Mouse (Mus musculus): Measurements from ENCODE around the gene Prune2. TPM values are rescaled to one million over a fixed set of nuclear protein-coding genes. Genes with fewer than 3 reads are reported as not detected.

The Prune2 gene
- total and polyA plus RNA-seq, 3 experiments, result not detected

DNA sequence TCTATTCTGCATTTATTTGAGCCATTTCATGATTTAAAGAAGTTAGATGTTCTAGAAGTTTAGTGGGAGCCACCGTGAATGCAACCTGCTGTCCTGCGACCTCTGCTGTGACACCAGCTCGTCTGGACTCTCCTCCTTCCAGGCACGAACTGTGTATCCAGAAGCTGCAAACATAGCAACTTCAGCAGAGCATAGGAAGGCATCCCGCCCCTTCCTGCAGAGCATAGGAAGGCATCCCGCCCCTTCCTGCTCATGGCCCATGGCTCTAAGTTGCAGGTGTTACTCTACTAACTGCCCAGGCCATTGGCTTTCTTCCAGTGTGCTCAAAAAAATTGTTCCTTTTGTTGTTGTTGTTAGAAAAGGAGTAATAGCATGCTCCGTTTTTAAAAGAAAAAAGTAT lies 294.9 kb downstream of the Prune2 start:
- Histone ChIP-seq H3K27me3 (ENCODE audit: control insufficient read depth in 1 of 2, insufficient read depth in 2 of 2, low read length in 2 of 2) (no peaks in the 10 kb centered on the region), H3K9me3 (replicated peaks; ENCODE audit: insufficient read depth, low read length) (no peaks in the 10 kb centered on the region), H3K79me2 (ENCODE audit: control insufficient read depth, insufficient read depth, low read length, poor library complexity) (no peaks in the 10 kb centered on the region), H3K4me1 (ENCODE audit: control insufficient read depth in 1 of 2, insufficient read depth in 2 of 2, low read length in 2 of 2) (no peaks in the 10 kb centered on the region), H3K36me3 (ENCODE audit: control insufficient read depth in 1 of 2, insufficient read depth in 2 of 2, low read length in 2 of 2) (no peaks in the 10 kb centered on the region), H3K27ac (ENCODE audit: control insufficient read depth, low read depth, low read length) (no peak overlapping the region), H3K4me3 (ENCODE audit: control insufficient read depth in 1 of 2, insufficient read depth in 1 of 2, low read depth in 2 of 2, low read length in 2 of 2) (no peak overlapping the region), H3K9ac (ENCODE audit: control insufficient read depth, low read depth, low read length, poor library complexity, severe bottlenecking) (no peak overlapping the region)
- no peak for DNase-seq (ENCODE audit: low read depth, low spot score)
- TF ChIP-seq CHD2 (IDR thresholded peaks at IDR 0.05; ENCODE audit: low read length), result no peak
- TF ChIP-seq SMC3 (IDR thresholded peaks at IDR 0.05; ENCODE audit: low read depth, low read length), result no peak
- no peak for TF ChIP-seq ZNF384 (IDR thresholded peaks at IDR 0.05; ENCODE audit: low read depth, low read length)
- TF ChIP-seq MAX (IDR thresholded peaks at IDR 0.05; ENCODE audit: low read length), result no peak
- TF ChIP-seq ZMIZ1 (IDR thresholded peaks at IDR 0.05; ENCODE audit: low read depth, low read length), result no peak
- no peak for TF ChIP-seq MYC (IDR thresholded peaks at IDR 0.05; ENCODE audit: low read depth, low read length)

DNA sequence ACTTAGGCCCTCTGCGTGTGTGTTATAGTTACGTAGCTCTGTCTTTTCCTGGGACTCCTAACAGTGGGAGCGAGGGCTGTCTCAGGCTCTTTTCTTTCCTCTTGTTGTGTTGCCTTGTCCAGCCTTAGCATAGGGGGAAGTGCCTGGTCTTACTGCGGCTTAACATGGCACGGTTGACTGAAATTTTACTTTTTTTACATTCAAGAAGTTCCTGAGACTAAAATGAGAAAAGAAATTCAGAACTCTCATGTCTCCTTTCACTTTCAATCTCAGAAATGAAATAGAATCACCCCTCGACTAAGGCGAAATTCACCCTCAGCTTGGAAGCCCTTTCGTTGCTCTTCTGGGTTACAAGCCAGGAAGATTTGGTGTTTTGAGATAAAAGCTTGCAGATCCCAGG lies 295.5 kb downstream of the Prune2 start:
- Histone ChIP-seq H3K79me2 (ENCODE audit: control insufficient read depth, insufficient read depth, low read length, poor library complexity) (no peaks in the 10 kb centered on the region), H3K27ac (ENCODE audit: control insufficient read depth, low read depth, low read length) (no peak overlapping the region), H3K4me3 (ENCODE audit: control insufficient read depth in 1 of 2, insufficient read depth in 1 of 2, low read depth in 2 of 2, low read length in 2 of 2) (no peak overlapping the region), H3K9ac (ENCODE audit: control insufficient read depth, low read depth, low read length, poor library complexity, severe bottlenecking) (no peak overlapping the region), H3K36me3 (ENCODE audit: control insufficient read depth in 1 of 2, insufficient read depth in 2 of 2, low read length in 2 of 2) (no peaks in the 10 kb centered on the region), H3K27me3 (ENCODE audit: control insufficient read depth in 1 of 2, insufficient read depth in 2 of 2, low read length in 2 of 2) (no peaks in the 10 kb centered on the region), H3K9me3 (replicated peaks; ENCODE audit: insufficient read depth, low read length) (no peaks in the 10 kb centered on the region), H3K4me1 (ENCODE audit: control insufficient read depth in 1 of 2, insufficient read depth in 2 of 2, low read length in 2 of 2) (no peaks in the 10 kb centered on the region)
- no peak for DNase-seq (ENCODE audit: low read depth, low spot score)
- no peak for TF ChIP-seq MEF2A (IDR thresholded peaks at IDR 0.05; ENCODE audit: extremely low read depth, insufficient replicate concordance, low read depth, low read length, poor library complexity, severe bottlenecking)
- no peak for TF ChIP-seq ELF1 (IDR thresholded peaks at IDR 0.05; ENCODE audit: low read depth, low read length)
- TF ChIP-seq KAT2A (conservative IDR thresholded peaks at IDR 0.05; ENCODE audit: low read depth, low read length), result no peak
- no peak for TF ChIP-seq GABPA (IDR thresholded peaks at IDR 0.05; ENCODE audit: low read depth, low read length)
- TF ChIP-seq ETS1 (IDR thresholded peaks at IDR 0.05; ENCODE audit: low read depth, low read length), result no peak
- TF ChIP-seq MAX (IDR thresholded peaks at IDR 0.05; ENCODE audit: low read length), result no peak
- no peak for TF ChIP-seq NRF1 (IDR thresholded peaks at IDR 0.05; ENCODE audit: insufficient read depth, low read depth, low read length, poor library complexity, severe bottlenecking)
- no peak for TF ChIP-seq HCFC1 (IDR thresholded peaks at IDR 0.05; ENCODE audit: low read depth, low read length)
- no peak for TF ChIP-seq CTCF (IDR thresholded peaks at IDR 0.05 in 2 of 3, conservative IDR thresholded peaks at IDR 0.05 in 1 of 3; ENCODE audit: control insufficient read depth in 1 of 3, insufficient read depth in 1 of 3, low read depth in 2 of 3, low read length in 3 of 3, poor library complexity in 1 of 3, severe bottlenecking in 1 of 3)
- TF ChIP-seq JUND (IDR thresholded peaks at IDR 0.05; ENCODE audit: low read depth, low read length), result no peak
- TF ChIP-seq MYC (IDR thresholded peaks at IDR 0.05; ENCODE audit: low read depth, low read length), result no peak
- no peak for TF ChIP-seq UBTF (IDR thresholded peaks at IDR 0.05; ENCODE audit: borderline replicate concordance, insufficient read depth, low read depth, low read length)
- TF ChIP-seq MAZ (IDR thresholded peaks at IDR 0.05; ENCODE audit: low read depth, low read length), result no peak
- TF ChIP-seq ZMIZ1 (IDR thresholded peaks at IDR 0.05; ENCODE audit: low read depth, low read length), result no peak
- no peak for TF ChIP-seq POLR2A (IDR thresholded peaks at IDR 0.05; ENCODE audit: control insufficient read depth in 1 of 2, insufficient read depth in 1 of 2, low read depth in 1 of 2, low read length in 2 of 2, poor library complexity in 1 of 2)
- no peak for TF ChIP-seq USF1 (IDR thresholded peaks at IDR 0.05; ENCODE audit: low read depth, low read length)
- no peak for TF ChIP-seq CHD2 (IDR thresholded peaks at IDR 0.05; ENCODE audit: low read length)

Measured in MEL (cell line).